Mouse (Mus musculus): ENCODE data around the gene Tmem192.
"Not testable (repeated sequence)": the region's sequence is repeated elsewhere in the genome, so short reads cannot be mapped to it uniquely, and the experiment has no call there.

The Tmem192 gene

DNA sequence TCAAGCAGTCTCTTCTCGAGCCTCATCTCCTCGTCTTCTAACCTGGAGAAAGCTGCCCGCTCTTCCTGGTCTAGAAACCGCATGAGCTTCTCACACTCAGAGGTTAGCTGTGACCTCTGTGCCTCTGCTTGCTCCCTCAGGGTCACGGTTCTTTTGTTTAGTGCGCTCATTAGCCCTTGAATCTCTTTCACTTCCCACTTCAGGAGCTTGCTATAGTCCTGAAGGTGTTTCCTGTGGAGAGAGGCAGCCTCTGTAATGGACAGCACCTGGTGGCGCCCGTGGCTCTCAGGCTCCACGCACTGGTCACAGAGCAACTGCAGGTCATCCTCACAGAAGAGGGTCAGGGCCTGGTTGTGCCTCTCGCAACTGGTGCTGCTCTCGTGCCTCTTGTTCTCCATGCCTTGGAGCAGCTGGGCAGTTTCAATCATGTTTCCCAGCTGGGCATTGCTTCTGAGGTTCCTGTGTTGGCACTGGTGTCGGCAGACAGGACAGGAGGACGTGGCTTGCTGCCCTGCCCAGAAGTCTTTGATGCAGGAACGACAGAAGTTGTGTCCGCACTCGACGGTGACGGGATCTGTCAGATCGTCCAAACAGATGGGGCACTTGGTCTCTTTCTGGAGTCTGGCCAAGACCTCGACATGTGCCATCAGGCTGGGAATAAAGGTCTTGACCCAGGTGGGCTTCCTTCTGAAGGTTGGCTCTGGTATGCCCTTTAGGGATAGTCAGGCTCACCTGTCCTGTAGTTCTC, 36.3 kb downstream of the Tmem192 start:
- DNase-seq: no peak

DNA sequence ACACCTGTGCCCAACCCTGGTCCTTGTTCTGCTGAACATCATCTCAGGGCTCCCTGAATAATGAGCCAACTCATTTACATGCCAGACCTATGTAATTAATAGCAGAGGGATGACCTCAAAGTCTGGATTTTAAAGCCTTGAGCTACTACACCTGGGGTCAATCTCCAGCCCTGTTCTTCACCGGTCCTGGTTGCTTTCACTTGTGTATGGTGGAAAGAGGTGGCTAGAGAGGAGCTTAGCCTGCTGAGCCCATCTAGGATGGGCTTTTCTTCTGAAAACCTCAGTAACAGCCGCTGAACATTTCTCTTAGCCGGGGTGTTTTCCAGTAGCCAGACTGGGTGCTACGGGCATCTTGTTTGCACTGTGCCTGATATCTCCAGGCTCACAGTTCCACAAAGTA, 40.7 kb downstream of the Tmem192 start, which contains the start of gene Trim75:
Gene Trim75 (minus strand): TSS at position 101 of the 400 bp plus-strand sequence.
- DNase-seq: no peak

- no peak for DNase-seq
These were observed 51.9 kb downstream of the Tmem192 start for GRCm38 (mm10) chr8:64998806-64999365.

DNA sequence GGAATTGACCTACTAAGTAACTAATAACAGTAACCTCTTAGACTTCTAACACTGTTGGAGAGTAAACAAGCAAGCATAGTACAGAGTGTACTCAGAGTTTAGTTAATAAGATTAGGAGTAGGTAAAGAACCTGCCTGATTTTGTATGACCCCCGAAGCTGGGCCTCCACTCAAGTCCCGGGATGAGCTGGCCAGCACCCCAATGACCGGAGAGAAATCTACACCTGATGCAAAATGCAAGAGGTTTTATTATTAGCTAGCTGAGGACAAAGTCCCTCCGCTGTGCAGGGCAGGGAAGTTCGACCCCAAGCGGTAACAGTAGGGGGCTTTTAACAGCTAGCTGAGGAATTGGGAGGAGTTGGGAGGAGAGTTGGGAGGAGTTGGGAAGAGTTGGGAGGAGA, 60.6 kb downstream of the Tmem192 start:
- not testable (repeated sequence) for DNase-seq

- DNase-seq: no peak
These were observed 71.4 kb downstream of the Tmem192 start, which contains the start of the genes Trim61 and Trim60 for GRCm38 (mm10) chr8:65018423-65018822. Gene Trim61, minus strand, starts transcription at chr8:65018523. Gene Trim60, minus strand, starts transcription at chr8:65018584.
